Mouse (Mus musculus) megakaryocyte progenitor cell, adult 5-6 weeks (primary cell): ENCODE data around the gene Cd200r3. TPM values are rescaled to one million over a fixed set of nuclear protein-coding genes. Genes with fewer than 3 reads are reported as not detected.

Experiments used
- ATAC-seq: replicated peaks from 2 replicates; pipeline ENCODE4 v1.8.0; 2016; ENCODE audit warnings: mild to moderate bottlenecking, moderate TSS enrichment, inconsistent platforms; ENCODE audit not compliant: poor library complexity
- total RNA-seq, 2 experiments: library from RNA; stranded (forward) in 1 of 2; stranded (reverse) in 1 of 2; fragments of 157-497, 149-512 nt in 1 of 2; fragments of 200-1000 nt in 1 of 2; gene quantifications; 2 replicates each; pipeline versions ENCODE4 v1.2.3 to v1.2.4; 2015 to 2017

Gene Cd200r3
- total RNA-seq, 2 experiments from 2014 or later, result 0.69 to 3.9 TPM

- ATAC-seq, result peak; percentile 82
Observed at GRCm38 (mm10) chr16:44988667-44989357, 45.3 kb downstream of the Cd200r3 start.

GRCm38 (mm10) chr16:44993319-44994019 lies 50.0 kb downstream of the Cd200r3 start:
- peak; percentile 74 for ATAC-seq

GRCm38 (mm10) chr16:44994206-44994953 lies 50.9 kb downstream of the Cd200r3 start:
- ATAC-seq, result no peak

DNA sequence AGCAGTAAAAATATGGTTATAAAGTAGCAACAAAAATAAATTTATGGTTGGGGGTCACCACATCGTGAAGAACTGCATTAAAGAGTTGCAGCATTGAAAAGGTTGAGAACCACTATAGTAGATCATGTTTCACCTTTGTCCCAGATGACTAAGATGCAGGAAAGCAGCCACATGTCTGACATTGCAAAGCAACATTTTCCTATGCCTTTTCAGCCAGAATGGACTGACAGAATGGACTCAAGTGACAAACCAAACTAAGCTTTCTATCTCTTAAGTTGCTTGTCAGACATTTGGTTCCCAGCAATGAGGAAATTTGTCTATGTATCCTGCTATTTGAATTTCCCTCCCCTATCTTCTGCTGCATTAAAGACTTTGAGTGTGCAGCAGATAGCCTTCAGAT lies 51.6 kb downstream of the Cd200r3 start:
- no peak for ATAC-seq

DNA sequence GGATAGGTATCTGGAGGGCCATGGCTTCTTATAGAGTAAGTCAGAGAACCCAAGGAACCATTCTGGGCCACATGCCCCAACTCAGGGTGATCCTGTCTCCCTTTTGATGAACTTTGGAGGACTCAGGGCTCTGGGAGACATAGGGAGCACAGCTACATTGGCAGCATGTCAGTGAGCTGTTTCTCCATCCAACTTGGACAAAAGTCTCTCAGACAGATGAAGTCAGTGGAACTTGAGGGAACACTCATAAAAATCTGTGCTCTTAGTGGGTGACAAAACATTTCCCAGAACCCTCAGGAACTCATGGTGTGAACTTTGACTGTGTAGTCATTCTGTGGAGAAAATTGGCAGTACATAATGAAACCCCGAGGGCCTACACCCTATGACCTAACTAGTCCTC lies 53.2 kb downstream of the Cd200r3 start:
- ATAC-seq, result no peak

GRCm38 (mm10) chr16:44999537-44999936 lies 56.1 kb downstream of the Cd200r3 start:
- no peak for ATAC-seq

- ATAC-seq, result peak; percentile 80
Observed at GRCm38 (mm10) chr16:45004443-45004842, 61.0 kb downstream of the Cd200r3 start.

DNA sequence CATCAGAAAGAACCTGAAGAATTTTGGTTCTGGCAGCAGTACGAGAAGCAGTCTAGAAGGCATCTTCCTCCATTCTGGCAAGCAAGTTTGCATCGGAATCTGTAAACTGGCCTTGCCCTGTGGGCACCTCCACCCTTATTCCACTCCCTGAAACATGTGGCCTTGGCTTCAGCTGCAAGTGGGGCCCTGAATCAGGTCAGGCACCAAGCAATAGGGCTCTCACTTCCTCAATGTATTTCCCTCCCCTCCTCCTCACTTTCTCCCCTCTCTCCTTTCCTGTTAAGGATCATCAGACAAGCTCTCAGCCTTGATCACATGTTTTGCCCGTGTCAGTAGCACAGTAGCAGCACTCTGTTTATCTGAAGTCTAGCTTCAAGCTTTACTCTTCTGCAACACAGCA lies 61.8 kb downstream of the Cd200r3 start:
- peak; percentile 74 for ATAC-seq

DNA sequence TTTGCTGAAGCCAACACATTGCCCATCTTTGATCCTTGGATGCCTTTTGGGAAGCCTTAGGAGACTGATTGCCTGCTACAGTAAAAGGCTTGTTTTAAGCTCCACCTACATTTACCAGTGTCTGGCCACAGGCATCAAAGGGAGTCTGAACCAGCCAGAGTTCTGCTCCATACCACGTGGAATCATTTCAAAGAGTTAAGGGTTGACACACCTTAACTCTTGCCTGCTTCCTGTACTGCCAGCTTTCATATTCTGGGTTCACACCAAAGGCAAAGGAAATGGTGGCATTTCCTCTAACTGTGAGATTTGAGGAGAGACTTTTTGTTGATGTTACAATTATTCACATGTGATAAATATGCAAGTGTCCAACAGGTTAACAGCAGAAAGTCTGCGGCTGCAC lies 63.5 kb downstream of the Cd200r3 start:
- ATAC-seq, result no peak

DNA sequence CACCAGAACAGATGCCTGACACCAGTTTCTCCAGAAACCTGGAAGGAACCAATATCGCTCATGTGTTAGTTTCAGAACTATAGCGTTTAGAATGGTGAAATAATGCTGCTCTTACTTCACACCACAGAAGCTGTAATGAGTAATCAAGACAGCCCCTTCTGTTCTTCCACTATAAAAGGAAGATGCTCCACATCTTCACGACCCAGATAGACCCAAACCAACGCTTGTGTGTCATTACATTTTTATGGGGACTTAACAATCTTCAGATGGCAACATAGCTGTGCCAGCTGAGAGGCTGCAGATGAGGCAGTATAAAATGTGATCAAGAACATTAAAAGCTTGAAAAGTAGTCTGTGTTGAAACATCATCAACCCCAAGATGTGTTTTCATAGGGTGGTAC lies 64.3 kb downstream of the Cd200r3 start:
- ATAC-seq, result no peak

DNA sequence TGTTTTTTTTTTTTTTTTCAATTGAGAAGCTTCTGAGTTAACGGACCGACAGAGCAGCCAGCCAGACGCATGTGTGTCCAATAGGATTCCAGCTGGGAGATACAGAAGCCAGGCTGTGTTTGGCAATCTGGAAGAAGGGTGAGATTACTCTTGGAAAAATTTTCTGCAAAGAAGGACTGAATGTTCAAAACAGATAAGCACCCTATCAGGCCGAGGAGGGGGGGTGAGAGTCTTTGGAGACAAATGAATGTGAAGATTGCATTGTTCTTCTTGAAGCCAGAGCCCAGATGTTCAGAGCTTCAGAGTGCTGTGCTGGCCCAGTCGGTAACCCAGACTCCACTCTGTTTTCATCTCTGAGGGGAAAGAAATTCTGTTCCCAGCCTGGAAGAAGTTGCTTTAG lies 66.2 kb downstream of the Cd200r3 start:
- no peak for ATAC-seq

GRCm38 (mm10) chr16:45015591-45015990 lies 72.1 kb downstream of the Cd200r3 start:
- no peak for ATAC-seq

DNA sequence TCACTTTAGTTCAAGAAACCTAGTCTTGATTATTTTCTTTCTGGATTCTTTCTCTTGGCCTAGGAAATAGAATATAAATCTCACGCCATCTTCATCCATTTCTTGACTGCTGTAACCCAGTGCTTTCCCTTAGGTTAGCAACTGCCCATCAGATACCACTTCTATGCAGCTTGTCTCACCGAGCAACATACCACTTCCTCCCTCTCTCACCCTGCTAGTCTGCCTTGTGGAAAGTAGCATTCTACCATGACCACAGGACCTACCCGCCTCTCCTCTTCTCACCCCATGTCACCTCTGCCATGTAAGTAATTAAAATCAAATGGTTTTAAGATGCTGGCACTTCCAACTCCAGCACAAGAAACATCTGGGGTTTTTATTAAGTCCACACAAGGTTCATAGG lies 73.0 kb downstream of the Cd200r3 start:
- peak; percentile 75 for ATAC-seq

DNA sequence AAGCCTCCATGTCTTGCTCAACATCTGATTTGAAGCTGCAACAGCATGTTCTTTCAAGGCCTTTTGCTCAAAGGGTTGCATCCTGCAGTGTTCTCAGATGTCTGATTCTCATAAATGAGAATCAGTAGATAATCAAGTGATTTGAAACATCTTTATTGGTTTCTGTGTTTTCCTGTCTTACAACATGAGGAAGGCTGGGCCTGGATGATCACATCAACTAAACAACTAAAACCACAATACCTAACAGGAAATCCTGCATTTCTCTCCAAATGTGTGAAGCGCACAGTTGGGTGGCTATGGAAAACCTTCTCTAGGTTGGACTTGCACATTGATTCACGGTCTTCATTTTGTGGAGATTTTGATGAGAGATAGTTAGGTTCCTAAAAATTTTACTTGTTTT lies 75.4 kb downstream of the Cd200r3 start:
- ATAC-seq, result peak; percentile 76

DNA sequence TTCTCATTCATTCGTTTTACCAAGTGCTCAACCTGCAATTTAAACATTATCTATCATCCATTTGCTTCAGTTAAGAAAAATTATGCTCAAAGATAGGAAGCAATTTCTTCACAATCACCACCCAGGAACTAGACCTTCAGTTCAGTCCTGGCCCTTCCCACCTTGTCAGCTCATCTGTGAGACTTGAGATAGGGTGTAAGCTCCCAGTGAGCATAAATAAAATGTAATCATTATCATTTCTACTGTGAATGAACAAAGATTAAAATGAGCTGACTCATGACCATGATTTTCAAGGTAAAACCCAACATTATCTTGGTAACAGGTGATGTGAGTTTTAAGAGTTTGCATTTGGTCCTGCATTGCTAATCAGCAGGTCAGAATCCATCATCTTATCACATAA lies 76.6 kb downstream of the Cd200r3 start:
- ATAC-seq, result no peak

GRCm38 (mm10) chr16:45020669-45021309 lies 77.3 kb downstream of the Cd200r3 start:
- no peak for ATAC-seq

- ATAC-seq, result no peak
Observed at GRCm38 (mm10) chr16:45021443-45021842, 78.0 kb downstream of the Cd200r3 start.

DNA sequence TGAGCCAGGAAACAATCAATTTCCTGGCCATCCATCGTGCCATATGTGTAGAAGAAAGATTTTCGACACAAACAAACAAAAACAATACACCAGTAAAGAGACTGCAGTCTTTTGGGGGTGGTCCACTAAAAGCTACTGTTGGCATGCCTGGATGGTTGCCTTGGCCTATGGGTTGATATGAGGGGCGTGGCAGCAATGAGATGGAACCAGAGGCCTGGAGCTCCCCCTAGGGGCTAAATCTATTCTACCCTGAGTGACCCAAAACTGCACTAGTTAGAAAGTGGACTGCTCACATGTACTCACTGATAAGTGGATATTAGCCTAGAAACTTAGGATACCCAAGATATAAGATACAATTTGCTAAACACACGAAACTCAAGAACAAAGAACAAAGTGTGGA lies 80.4 kb downstream of the Cd200r3 start:
- peak; percentile 86 for ATAC-seq

DNA sequence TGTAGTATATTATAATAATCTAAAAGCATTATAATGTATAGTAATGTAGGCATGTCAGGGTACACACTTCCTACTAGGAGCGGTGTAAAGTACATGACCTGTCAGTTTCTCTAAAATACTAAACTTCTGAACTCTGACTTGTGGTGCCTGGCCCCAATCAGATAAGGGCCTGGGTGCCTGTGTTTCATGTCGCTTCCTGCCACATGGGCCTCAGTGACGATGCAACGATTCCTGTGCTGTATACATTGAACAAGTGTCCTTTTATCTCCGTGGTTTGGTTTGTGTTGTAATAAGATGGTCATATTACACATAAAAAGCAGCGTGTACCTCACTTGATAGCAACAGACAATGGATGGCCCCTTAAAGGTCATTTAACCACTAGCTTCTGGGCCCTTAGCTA lies 81.8 kb downstream of the Cd200r3 start:
- ATAC-seq, result peak; percentile 94

GRCm38 (mm10) chr16:45029080-45029479 lies 85.6 kb downstream of the Cd200r3 start:
- no peak for ATAC-seq

- ATAC-seq, result peak; percentile 18; the same call in 1 of the 2 replicates
Observed at GRCm38 (mm10) chr16:45029493-45029892, 86.0 kb downstream of the Cd200r3 start.
